25 mouse cellular contexts compared by ENCODE assay signal in the genomic region with DNA sequence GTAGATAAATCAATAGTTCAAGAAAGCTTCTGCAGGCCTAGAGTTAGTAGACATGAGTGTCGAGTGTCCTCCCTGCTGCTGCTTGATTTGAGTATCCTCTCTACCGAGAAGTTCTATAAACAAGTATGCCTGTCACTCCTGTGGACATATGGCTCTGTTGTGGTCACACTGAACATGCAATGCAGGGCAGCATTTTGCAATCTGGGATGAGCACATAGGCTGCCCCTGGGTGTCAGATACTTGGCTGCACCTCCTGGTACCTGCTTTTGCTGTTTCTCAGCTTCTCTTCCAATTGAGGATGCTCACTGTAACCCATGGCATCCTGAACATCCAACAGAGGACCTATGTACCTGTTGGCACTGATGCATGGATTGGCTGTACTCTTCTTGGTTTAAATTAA. TPM values are rescaled to one million over a fixed set of nuclear protein-coding genes. Genes with fewer than 3 reads are reported as not detected.
DNase-seq lines count a peak whose midpoint lies in the region; ATAC-seq and TF ChIP-seq lines count a peak whose summit lies in the region.
"Had no signal": no experiment of that assay in that cellular context is flagged by ENCODE, and none has a peak within 500 bp of the region (broad histone marks: within the 10 kb centered on the region; RNA-seq: fewer than 3 reads in every experiment).

No protein-coding gene starts in this region.

- peak; percentile 85 for DNase-seq in heart, adult 11 months
- no peak for DNase-seq in heart, postnatal 14 days
- no peak for DNase-seq in kidney, adult 11 months
- DNase-seq in midbrain, embryonic 11.5 days (ENCODE audit: low spot score, missing footprints) = peak; percentile 31
- DNase-seq in midbrain, embryonic 14.5 days = no peak
- DNase-seq: adrenal gland, adult 2 months; adrenal gland, postnatal 14 days; cerebellum, adult 11-12 months; cerebellum, adult 8-10 months; cerebellum, postnatal 10 days; cerebellum, postnatal 36 days; gastrocnemius, postnatal 10 days; heart, postnatal 36 days had no signal

- H3K27ac ChIP-seq in kidney, embryonic 16.5 days (ENCODE audit: low read length) = 0 out of 2 replicates have a peak overlapping the region, but pooled peaks have one; percentile 7
- H3K27ac ChIP-seq in midbrain, embryonic 11.5 days (ENCODE audit: low read depth, low read length) = no peak overlapping the region
- H3K27ac ChIP-seq in midbrain, embryonic 14.5 days (replicated peaks; ENCODE audit: low read depth, low read length) = no peak overlapping the region
- no peak overlapping the region for H3K27ac ChIP-seq in forebrain, embryonic 13.5 days
- H3K27ac ChIP-seq: forebrain, embryonic 10.5 days; hindbrain, embryonic 10.5 days; hindbrain, embryonic 13.5 days; intestine, embryonic 15.5 days had no signal

- H3K4me2 ChIP-seq in kidney, embryonic 16.5 days (replicated peaks; ENCODE audit: low read depth, low read length) = no peak overlapping the region
- H3K4me2 ChIP-seq in midbrain, embryonic 11.5 days = no peak overlapping the region
- H3K4me2 ChIP-seq in midbrain, embryonic 14.5 days (ENCODE audit: low read length) = no peak overlapping the region
- no peak overlapping the region for H3K4me2 ChIP-seq in myocyte (ENCODE audit: low read depth)
- H3K4me2 ChIP-seq in forebrain, embryonic 13.5 days = no peak overlapping the region
- H3K4me2 ChIP-seq: heart, embryonic 11.5 days; hindbrain, embryonic 13.5 days; intestine, embryonic 15.5 days had no signal

- no peaks in the 10 kb centered on the region for H3K9me3 ChIP-seq in kidney, embryonic 16.5 days (ENCODE audit: low read length)
- no peaks in the 10 kb centered on the region for H3K9me3 ChIP-seq in midbrain, embryonic 11.5 days (ENCODE audit: control insufficient read depth, low read length)
- no peaks in the 10 kb centered on the region for H3K9me3 ChIP-seq in midbrain, embryonic 14.5 days (ENCODE audit: control insufficient read depth, low read length)
- no peaks in the 10 kb centered on the region for H3K9me3 ChIP-seq in forebrain, embryonic 13.5 days (replicated peaks)
- H3K9me3 ChIP-seq: forebrain, embryonic 10.5 days; hindbrain, embryonic 10.5 days; hindbrain, embryonic 13.5 days; intestine, embryonic 15.5 days had no signal

- intact Hi-C loops in heart, postnatal 14 days (cut with DNase I) = no loop called here

- ATAC-seq in kidney, embryonic 16.5 days (ENCODE audit: low FRiP score, low TSS enrichment) = no peak
- no peak for ATAC-seq in midbrain, embryonic 11.5 days (ENCODE audit: low FRiP score)
- ATAC-seq in midbrain, embryonic 14.5 days (ENCODE audit: low FRiP score, low TSS enrichment) = no peak
- ATAC-seq in forebrain, embryonic 13.5 days = no peak
- ATAC-seq: CD4-positive, CD25-positive, alpha-beta regulatory T cell, adult 4 months; forebrain, embryonic 14.5 days; hindbrain, embryonic 16.5 days; intestine, embryonic 15.5 days had no signal

- 54% methylated on average over 2 of the region's 2 CpGs for WGBS in kidney, embryonic 16.5 days
- 78% methylated on average over 2 of the region's 2 CpGs for WGBS in midbrain, embryonic 11.5 days
- WGBS in midbrain, embryonic 14.5 days = 87% methylated on average over 2 of the region's 2 CpGs
- WGBS in forebrain, embryonic 13.5 days = 83% methylated on average over 2 of the region's 2 CpGs

- no peaks in the 10 kb centered on the region for H3K27me3 ChIP-seq in kidney, embryonic 16.5 days (ENCODE audit: insufficient read depth, low read length)
- H3K27me3 ChIP-seq in midbrain, embryonic 11.5 days (ENCODE audit: control insufficient read depth, insufficient read depth, low read length) = no peaks in the 10 kb centered on the region
- no peaks in the 10 kb centered on the region for H3K27me3 ChIP-seq in midbrain, embryonic 14.5 days (ENCODE audit: control insufficient read depth, insufficient read depth, low read length)
- H3K27me3 ChIP-seq in myocyte (ENCODE audit: control insufficient read depth, insufficient read depth, insufficient read length) = no peaks in the 10 kb centered on the region
- no peaks in the 10 kb centered on the region for H3K27me3 ChIP-seq in forebrain, embryonic 13.5 days
- H3K27me3 ChIP-seq: intestine, embryonic 15.5 days had no signal

- no peak overlapping the region for H3K9ac ChIP-seq in kidney, embryonic 16.5 days (replicated peaks; ENCODE audit: low read length)
- H3K9ac ChIP-seq in midbrain, embryonic 11.5 days (ENCODE audit: low read length) = no peak overlapping the region
- H3K9ac ChIP-seq in midbrain, embryonic 14.5 days (replicated peaks; ENCODE audit: low read length) = no peak overlapping the region
- H3K9ac ChIP-seq in forebrain, embryonic 13.5 days = no peak overlapping the region
- H3K9ac ChIP-seq: hindbrain, embryonic 13.5 days; intestine, embryonic 15.5 days had no signal

- H3K79me2 ChIP-seq in myocyte (ENCODE audit: control insufficient read depth, insufficient read depth) = no peaks in the 10 kb centered on the region

- H3K4me3 ChIP-seq in kidney, embryonic 16.5 days (ENCODE audit: low read length) = no peak overlapping the region
- no peak overlapping the region for H3K4me3 ChIP-seq in midbrain, embryonic 11.5 days (ENCODE audit: low read depth, low read length)
- no peak overlapping the region for H3K4me3 ChIP-seq in midbrain, embryonic 14.5 days (replicated peaks; ENCODE audit: low read depth, low read length)
- H3K4me3 ChIP-seq in myocyte = no peak overlapping the region
- H3K4me3 ChIP-seq in forebrain, embryonic 13.5 days = no peak overlapping the region
- H3K4me3 ChIP-seq: forebrain, embryonic 10.5 days; hindbrain, embryonic 10.5 days; hindbrain, embryonic 13.5 days; intestine, embryonic 15.5 days had no signal

- H3K4me1 ChIP-seq in kidney, embryonic 16.5 days (ENCODE audit: insufficient read depth, low read length) = no peaks in the 10 kb centered on the region
- H3K4me1 ChIP-seq in midbrain, embryonic 11.5 days (ENCODE audit: control insufficient read depth, insufficient read depth, low read length) = no peaks in the 10 kb centered on the region
- no peaks in the 10 kb centered on the region for H3K4me1 ChIP-seq in midbrain, embryonic 14.5 days (ENCODE audit: control insufficient read depth, insufficient read depth, low read length)
- H3K4me1 ChIP-seq in forebrain, embryonic 13.5 days = no peaks in the 10 kb centered on the region
- H3K4me1 ChIP-seq: hindbrain, embryonic 10.5 days; hindbrain, embryonic 13.5 days; intestine, embryonic 15.5 days had no signal

- H3ac ChIP-seq in myocyte (ENCODE audit: control insufficient read depth, insufficient read length) = no peak overlapping the region

- no peaks in the 10 kb centered on the region for H3K36me3 ChIP-seq in kidney, embryonic 16.5 days (ENCODE audit: insufficient read depth, low read length)
- H3K36me3 ChIP-seq in midbrain, embryonic 11.5 days (ENCODE audit: control insufficient read depth, insufficient read depth, low read length) = no peaks in the 10 kb centered on the region
- H3K36me3 ChIP-seq in midbrain, embryonic 14.5 days (ENCODE audit: control insufficient read depth, insufficient read depth, low read length) = no peaks in the 10 kb centered on the region
- no peaks in the 10 kb centered on the region for H3K36me3 ChIP-seq in myocyte (ENCODE audit: control insufficient read depth, insufficient read depth)
- no peaks in the 10 kb centered on the region for H3K36me3 ChIP-seq in forebrain, embryonic 13.5 days (ENCODE audit: poor library complexity, severe bottlenecking)
- H3K36me3 ChIP-seq: forebrain, embryonic 10.5 days; hindbrain, embryonic 10.5 days; hindbrain, embryonic 13.5 days; intestine, embryonic 15.5 days had no signal

- no peak for TF ChIP-seq POLR2A in myocyte (IDR thresholded peaks at IDR 0.05; ENCODE audit: insufficient read length, low read depth)

TF ChIP-seq in myocyte, 11 proteins besides CTCF, POLR2A, EP300 and RAD21:
- TF ChIP-seq REST (IDR thresholded peaks at IDR 0.05; ENCODE audit: insufficient read depth, insufficient read length) (no peak), CEBPB (IDR thresholded peaks at IDR 0.05; ENCODE audit: insufficient read depth, poor library complexity, severe bottlenecking) (peak; percentile 77; the same call in 1 of the 2 replicates), TCF3 (IDR thresholded peaks at IDR 0.05; ENCODE audit: insufficient read length, low read depth) (no peak)

RNA-seq across cellular contexts. Expression of gene Ptprb, which starts 34.1 kb away (rescaled TPM):
- 100 to 1,000 TPM in 1 of 2 experiments, 10 to 100 TPM in 1; 99.2 to 103 TPM for total RNA-seq in heart, postnatal 14 days (2021)
- polyA plus RNA-seq in kidney, embryonic 16.5 days (2015; fragmentation: Nextera tagmentation; extraction: Ambion mirVana) = 7.0 and 7.3 TPM in 2 replicates
- 2.9 and 3.1 TPM in 2 replicates for polyA plus RNA-seq in midbrain, embryonic 11.5 days (2014; fragmentation: Nextera tagmentation; extraction: Ambion mirVana)
- polyA plus RNA-seq in midbrain, embryonic 14.5 days (2014; fragmentation: Nextera tagmentation; extraction: Ambion mirVana) = 2.1 and 3.7 TPM in 2 replicates
- 0.01 TPM for polyA plus RNA-seq in myocyte (2012; fragmentation: generic; extraction: Trizol)
- polyA plus RNA-seq in forebrain, embryonic 13.5 days (2015; fragmentation: Nextera tagmentation; extraction: Ambion mirVana) = 2.1 and 2.2 TPM in 2 replicates
- total RNA-seq: MEL had no signal
- polyA plus RNA-seq: CD4-positive, CD25-positive, alpha-beta regulatory T cell, adult 4 months had no signal

Comparison
In these comparisons a context has a peak if more than half of its experiments do, and no peak if none do; other contexts are left out.
1. DNase-seq: peak in heart, adult 11 months (single experiment) and midbrain, embryonic 11.5 days (single experiment); none in heart, postnatal 14 days (0 of 2), kidney, adult 11 months (single experiment) and midbrain, embryonic 14.5 days (single experiment).